Mouse (Mus musculus) c-Kit-positive CD71-positive TER-119-positive erythroid progenitor cells, embryonic 14.5 days (primary cell): ENCODE results near the gene Kmt5b.

Experiments
- DNase-seq: peaks from one replicate; pipeline ENCODE4 v3.0.0-alpha.2; 2013; ENCODE audit warnings: low spot score

The Kmt5b gene

DNA sequence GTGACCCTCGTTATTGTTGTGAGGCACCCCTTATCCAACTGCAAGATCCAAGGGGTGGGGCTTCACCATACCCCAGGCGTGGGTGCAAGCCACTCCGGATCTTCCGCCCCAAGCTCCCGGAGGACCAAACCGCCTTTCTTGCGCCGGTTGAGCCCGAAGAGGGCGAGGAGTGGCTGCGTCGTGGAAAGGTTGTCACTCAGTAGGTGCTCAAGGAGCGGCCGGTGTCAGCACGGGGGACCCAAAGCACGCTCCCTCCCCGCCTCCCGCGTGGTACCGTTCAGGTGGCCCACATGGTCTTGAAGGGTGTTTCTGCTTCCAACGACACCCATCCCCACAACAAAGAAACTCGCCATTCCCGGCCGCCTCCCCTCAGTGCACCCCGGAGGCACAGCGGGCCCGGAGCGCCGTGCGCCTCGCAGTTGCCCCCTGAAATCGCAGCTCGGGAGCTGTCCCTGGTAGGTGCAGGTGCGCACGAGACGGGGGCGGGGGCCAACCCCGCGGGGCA, at the start of gene Kmt5b:
Gene Kmt5b, plus strand, starts transcription at position 146 of the 505 bp plus-strand sequence.
- peak; percentile 16 for DNase-seq

- DNase-seq: peak; percentile 55
Observed at GRCm38 (mm10) chr19:3718481-3719361, 48.5 kb upstream of the Kmt5b start.

- peak; percentile 38 for DNase-seq
Observed at GRCm38 (mm10) chr19:3719362-3719891, 47.8 kb upstream of the Kmt5b start.

- no peak for DNase-seq
Observed at GRCm38 (mm10) chr19:3723170-3723569, 44.1 kb upstream of the Kmt5b start.

DNA sequence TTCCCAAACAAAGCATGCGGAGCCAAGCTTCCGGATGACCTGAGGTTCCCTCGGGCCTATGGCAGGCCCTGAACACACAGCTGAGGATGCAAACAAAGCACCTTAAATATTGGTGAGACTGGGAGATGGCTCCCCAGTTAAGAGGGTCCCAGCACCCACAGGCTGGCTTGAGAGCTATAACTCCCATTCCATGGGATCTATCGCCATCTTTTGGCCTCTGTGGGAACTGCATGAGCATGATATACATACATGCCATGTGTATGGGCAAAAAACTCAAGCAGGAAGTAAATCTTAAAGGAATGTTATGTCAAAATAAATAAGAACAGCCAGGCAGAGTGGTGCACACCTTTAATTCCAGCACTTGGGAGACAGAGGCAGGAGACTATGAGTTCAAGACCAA, 43.3 kb upstream of the Kmt5b start:
- peak; percentile 55 for DNase-seq

GRCm38 (mm10) chr19:3724779-3725178, 42.4 kb upstream of the Kmt5b start:
- DNase-seq: peak; percentile 69

- no peak for DNase-seq
Observed at GRCm38 (mm10) chr19:3728901-3729300, 38.3 kb upstream of the Kmt5b start.

DNA sequence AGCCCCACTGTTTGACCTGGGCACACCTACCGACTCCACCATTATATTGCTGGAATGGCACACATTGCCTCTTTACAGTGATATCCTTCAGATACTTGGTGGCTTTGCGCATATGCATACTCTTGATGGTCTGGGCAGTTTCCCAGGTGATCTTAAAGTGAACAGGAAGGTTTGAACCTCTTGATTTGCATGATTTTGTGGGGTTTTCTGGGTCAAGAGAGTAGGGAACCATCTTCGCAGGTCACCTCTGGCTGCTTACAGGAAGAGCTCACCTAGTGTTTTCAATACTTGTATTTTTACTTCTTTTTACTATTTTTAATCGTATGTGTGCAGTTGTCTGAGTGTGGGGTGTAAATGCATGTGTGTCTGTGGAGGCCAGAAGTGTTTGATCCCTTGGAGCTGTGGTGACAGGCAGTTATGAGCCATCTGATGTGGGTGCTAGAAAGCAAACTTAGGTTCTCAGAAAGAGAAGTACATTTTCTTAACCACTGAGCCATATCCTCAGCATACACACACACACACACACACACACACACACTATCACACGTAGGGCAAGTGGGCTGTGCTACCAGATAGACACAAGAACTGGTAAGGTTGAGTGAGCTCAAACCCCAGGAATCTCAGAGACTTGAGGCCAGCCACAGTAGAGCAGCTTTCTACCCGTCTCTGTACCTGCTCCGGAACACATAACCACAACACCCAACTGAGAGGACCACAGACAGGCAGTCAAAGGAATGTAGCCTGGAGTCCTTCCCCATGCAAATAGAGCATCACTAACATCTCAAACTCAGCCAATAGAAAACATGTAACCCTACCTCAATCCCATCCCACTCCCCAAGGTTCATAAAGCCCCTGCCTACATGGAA, 36.2 kb upstream of the Kmt5b start:
- no peak for DNase-seq

- DNase-seq: no peak
Observed at GRCm38 (mm10) chr19:3736001-3736400, 31.2 kb upstream of the Kmt5b start.

DNA sequence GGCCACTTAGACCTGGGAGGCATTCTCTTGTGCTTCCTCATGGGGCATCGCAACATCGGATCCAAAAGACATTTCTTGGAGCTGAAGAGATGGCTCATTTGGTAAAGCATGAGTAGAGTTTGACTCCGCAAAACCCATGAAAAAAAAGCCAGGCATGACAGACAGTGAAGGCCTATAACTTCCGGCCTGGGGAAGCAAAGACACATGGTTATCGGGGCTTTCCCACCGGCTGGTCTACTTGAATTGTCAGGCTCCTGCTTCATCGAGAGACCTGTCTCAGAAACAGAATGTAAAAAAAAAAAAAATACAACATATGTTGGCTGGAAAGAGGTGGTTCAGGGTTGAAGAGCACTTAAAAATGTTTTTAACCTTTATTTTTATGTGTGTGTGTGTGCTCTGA, 27.6 kb upstream of the Kmt5b start:
- DNase-seq: no peak

GRCm38 (mm10) chr19:3742716-3743115, 24.5 kb upstream of the Kmt5b start:
- DNase-seq: no peak

DNA sequence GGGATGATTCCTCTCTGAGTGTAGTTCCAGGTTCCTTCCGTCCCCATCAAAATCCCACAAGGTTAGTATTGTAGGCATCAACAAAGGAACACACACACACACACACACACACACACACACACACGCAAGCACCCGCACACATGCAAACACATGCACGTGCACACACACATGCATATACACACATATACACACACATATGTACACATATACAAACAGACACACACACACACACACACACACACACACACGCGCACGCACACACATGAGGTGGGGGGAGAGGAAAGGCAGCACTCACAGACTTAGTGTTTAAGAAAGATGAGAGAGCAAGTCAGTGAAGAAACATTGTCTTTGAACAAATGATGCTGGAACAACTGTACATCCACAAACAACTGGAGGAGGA, 23.9 kb upstream of the Kmt5b start:
- no peak for DNase-seq

GRCm38 (mm10) chr19:3743851-3744512, 23.2 kb upstream of the Kmt5b start:
- no peak for DNase-seq

- DNase-seq: no peak
Observed at GRCm38 (mm10) chr19:3752621-3753239, 14.5 kb upstream of the Kmt5b start.

GRCm38 (mm10) chr19:3753240-3753633, 14.0 kb upstream of the Kmt5b start:
- DNase-seq: no peak

GRCm38 (mm10) chr19:3753738-3754137, 13.5 kb upstream of the Kmt5b start:
- no peak for DNase-seq

DNA sequence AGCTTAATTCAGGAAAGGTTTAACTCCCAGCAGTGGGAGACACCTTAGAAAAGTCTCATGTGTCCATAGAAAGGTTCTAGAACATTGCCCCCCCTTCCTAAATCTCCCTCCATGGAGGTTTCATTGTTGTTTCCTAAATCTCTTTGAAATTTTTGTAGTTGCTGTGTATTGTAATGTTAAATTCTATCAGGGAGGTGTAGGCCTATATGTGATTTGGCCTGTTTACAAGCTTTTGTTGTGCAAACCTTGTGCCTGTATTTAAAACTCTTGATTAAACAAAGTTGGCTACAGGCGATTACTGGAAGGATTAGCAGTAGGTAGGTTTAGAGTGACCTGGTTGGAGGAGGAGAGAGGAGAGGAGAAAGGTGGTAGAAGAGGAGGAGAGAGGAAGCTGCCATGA, 9.4 kb upstream of the Kmt5b start:
- no peak for DNase-seq

GRCm38 (mm10) chr19:3765221-3765820, 1.9 kb upstream of the Kmt5b start:
- DNase-seq: no peak

- no peak for DNase-seq
Observed at GRCm38 (mm10) chr19:3766378-3766777, 843 bp upstream of the Kmt5b start.

- DNase-seq: peak; percentile 77
Observed at GRCm38 (mm10) chr19:3767781-3768696, 818 bp downstream of the Kmt5b start.
